Mouse (Mus musculus): ENCODE data around the gene Rbm19. TPM values are rescaled to one million over a fixed set of nuclear protein-coding genes. Genes with fewer than 3 reads are reported as not detected.
"Not testable (repeated sequence)": the region's sequence is repeated elsewhere in the genome, so short reads cannot be mapped to it uniquely, and the experiment has no call there.

Rbm19 gene
- polyA plus RNA-seq, 1 experiment from 2014 or later = 12.3 TPM

DNA sequence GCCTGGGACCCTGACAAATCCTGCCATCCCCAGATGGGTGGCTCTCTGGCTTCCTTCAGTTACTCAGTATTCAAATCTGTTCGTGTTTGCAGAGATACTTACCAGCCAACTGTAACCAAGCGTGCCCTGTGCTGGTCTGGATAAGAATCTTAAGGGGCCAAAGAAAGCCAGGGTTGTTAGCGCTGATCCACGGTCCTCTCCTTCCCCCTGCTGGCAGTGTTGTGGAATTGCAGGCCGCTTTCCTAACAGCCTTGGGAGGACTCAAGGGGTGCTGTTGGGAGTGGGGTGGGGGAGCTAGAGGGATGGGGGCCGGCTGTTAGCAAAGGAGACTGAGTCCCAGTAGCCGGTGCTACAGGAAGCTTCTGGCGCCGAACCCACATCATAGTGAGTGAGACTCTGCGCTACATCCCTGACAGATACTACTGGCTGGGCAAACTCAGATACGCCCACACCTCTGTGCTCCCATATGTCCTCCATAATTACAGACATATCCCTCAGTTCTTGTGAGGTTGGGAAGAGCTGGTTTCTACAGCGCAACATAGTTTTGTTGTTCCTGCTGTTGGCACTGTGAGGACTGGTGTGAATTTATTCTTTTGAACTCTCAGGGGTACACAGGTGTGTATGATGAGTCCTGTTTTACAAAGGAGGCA is 9.7 kb upstream of the Rbm19 start:
- H3K36me3 ChIP-seq = no peaks in the 10 kb centered on the region
- WGBS = 21% methylated on average over 12 of the region's 12 CpGs
- H3K27me3 ChIP-seq = peaks cover 23% of the 10 kb centered on the region
- H3K27ac ChIP-seq = no peak overlapping the region
- no peak overlapping the region for H3K4me3 ChIP-seq
- no peaks in the 10 kb centered on the region for H3K4me1 ChIP-seq (replicated peaks)
- no peak overlapping the region for H3K9ac ChIP-seq
- H3K4me2 ChIP-seq = no peak overlapping the region
- no peak for ATAC-seq (replicated peaks; ENCODE audit: insufficient number of reproducible peaks, insufficient read depth, low FRiP score, low read depth)
- H3K9me3 ChIP-seq (replicated peaks) = no peaks in the 10 kb centered on the region

DNA sequence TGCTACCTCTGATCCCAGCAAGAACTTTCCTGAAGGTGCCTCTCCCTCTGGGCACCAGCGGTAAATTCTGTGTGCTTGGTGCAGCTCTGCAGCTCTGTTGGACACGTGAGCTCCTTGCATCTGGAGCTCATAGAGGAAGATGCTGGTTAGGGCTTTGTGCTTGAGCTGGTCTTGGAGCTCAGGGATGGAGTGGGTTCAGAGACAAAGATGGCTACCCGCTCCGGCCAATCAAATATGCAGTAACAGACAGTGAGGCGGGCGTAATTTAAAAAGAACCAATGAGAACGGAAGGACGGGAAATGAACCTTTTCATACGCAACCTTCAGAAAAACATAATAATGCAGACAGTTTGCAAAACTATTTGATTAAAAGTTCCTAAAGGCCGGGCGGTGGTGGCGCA is 1.9 kb upstream of the Rbm19 start:
- 83% methylated on average over 12 of the region's 12 CpGs for WGBS
- Histone ChIP-seq H3K27ac (no peak overlapping the region), H3K9me3 (replicated peaks) (no peaks in the 10 kb centered on the region), H3K4me1 (replicated peaks) (peaks cover 6% of the 10 kb centered on the region), H3K36me3 (peaks cover 8% of the 10 kb centered on the region), H3K9ac (no peak overlapping the region), H3K27me3 (peaks cover 6% of the 10 kb centered on the region; the same call in 1 of the 2 replicates), H3K4me3 (no peak overlapping the region), H3K4me2 (no peak overlapping the region)
- no peak for ATAC-seq (replicated peaks; ENCODE audit: insufficient number of reproducible peaks, insufficient read depth, low FRiP score, low read depth)

DNA sequence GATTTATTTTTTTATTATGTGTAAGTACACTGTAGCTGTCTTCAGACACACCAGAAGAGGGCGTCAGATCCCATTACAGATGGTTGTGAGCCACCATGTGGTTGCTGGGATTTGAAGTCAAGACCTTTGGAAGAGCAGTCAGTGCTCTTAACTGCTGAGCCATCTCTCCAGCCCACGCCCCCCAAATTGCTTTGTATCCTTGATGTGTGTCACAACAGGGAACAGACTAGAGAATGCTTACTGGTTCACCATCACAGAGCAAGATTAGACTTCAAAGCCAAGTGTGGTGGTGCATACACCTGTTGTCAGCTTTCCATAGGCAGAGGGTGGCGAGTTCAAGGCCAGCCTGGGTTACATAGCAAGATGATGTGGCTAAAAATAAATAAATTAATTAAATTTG is 896 bp downstream of the Rbm19 start:
- H3K27me3 ChIP-seq; ATAC-seq (replicated peaks; ENCODE audit: insufficient number of reproducible peaks, insufficient read depth, low FRiP score, low read depth); H3K9ac ChIP-seq; H3K4me1 ChIP-seq (replicated peaks); H3K27ac ChIP-seq; H3K9me3 ChIP-seq (replicated peaks): not testable (repeated sequence)
- H3K4me2 ChIP-seq = peak overlapping the region; percentile 90
- peaks cover 36% of the 10 kb centered on the region for H3K36me3 ChIP-seq
- peak overlapping the region; percentile 74 for H3K4me3 ChIP-seq
- WGBS = 54% methylated on average over 3 of the region's 3 CpGs

DNA sequence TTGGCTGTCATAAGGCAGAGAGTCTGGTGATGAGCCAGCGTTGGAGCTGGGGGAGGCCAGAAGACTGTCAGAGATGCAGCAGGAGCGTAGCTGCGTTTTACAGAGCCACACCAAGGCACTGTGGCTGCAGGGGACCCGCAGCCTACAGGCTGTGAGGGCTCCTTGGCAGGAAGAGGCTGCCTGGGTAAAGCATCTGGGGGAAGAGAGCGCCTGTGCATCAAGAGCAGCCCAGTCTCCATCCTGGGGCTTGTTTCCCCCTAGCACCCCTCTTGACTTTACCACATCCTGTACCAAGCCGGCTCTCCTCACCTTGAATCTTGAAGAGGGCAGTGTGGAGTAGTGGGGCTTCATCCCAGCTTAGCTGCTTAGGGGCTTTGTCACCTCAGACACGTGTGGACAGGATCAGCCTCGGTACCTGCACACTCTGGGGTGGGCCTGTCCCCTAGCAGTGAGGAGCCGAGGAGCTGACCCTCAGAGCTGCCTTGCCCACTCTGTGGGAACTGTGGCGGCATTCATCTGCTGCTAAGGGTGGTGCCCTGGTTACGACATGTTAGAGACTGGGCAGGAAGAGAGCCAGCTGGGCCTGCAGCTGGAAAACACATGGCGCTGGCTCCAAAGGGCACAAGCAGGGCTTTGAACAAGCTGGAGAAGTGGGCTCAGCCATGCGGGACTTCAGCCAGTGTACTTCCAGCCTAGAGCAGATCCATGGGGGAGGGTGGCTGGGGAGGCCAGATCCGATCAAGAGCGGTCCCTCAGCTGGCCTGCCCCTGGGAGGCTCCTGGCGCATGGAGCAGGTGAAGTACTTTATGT is 8.8 kb downstream of the Rbm19 start:
- H3K9ac ChIP-seq = no peak overlapping the region
- no peak overlapping the region for H3K27ac ChIP-seq
- H3K27me3 ChIP-seq = no peaks in the 10 kb centered on the region
- no peaks in the 10 kb centered on the region for H3K9me3 ChIP-seq (replicated peaks)
- H3K4me2 ChIP-seq = no peak overlapping the region
- 88% methylated on average over 16 of the region's 16 CpGs for WGBS
- peaks cover 79% of the 10 kb centered on the region for H3K36me3 ChIP-seq
- H3K4me3 ChIP-seq = no peak overlapping the region
- ATAC-seq (replicated peaks; ENCODE audit: insufficient number of reproducible peaks, insufficient read depth, low FRiP score, low read depth) = no peak
- H3K4me1 ChIP-seq (replicated peaks) = no peaks in the 10 kb centered on the region

DNA sequence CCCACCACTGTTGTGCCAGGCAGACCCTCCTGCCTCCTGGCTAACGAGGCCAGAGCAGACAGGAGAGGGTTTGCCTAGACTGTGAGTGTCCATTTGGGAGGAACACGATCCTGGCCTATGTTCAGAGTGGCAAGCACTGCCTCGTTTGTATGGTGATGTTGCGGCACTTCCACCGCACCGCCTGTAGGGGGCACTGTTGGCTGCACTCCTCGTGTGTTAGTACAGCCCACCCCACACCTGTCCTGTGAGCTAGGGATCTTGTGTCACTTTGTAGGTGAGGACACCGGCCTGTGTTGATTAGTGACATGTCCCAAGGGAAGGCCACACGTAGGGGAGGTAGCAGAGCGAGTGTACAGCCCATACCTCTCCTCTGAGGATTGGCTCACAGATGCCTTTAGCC is 11.4 kb downstream of the Rbm19 start:
- H3K36me3 ChIP-seq = peaks cover 75% of the 10 kb centered on the region

DNA sequence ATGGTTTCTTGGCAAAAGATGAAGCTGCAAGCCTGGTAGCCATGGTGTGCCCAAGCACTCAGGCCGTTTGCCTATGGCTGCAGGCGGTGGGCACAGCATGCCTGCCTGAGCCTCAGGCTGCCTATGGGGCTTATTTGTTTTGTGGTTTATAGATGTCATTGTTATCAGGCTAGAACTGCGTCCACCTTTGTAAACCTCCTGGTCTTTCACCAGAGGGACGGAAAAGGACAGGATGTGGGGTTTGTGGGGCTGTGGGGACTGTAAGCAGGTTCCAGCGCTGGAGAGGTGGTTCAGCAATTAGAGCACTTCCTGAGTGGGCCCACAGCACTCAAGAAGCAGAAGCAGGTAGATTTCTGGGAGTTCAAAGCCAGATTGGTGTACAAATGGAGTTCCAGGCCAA is 12.2 kb downstream of the Rbm19 start:
- WGBS = 87% methylated on average over 5 of the region's 5 CpGs
- H3K4me1 ChIP-seq (replicated peaks) = no peaks in the 10 kb centered on the region
- no peak overlapping the region for H3K9ac ChIP-seq
- no peaks in the 10 kb centered on the region for H3K27me3 ChIP-seq
- no peak overlapping the region for H3K4me3 ChIP-seq
- no peak for ATAC-seq (replicated peaks; ENCODE audit: insufficient number of reproducible peaks, insufficient read depth, low FRiP score, low read depth)
- no peaks in the 10 kb centered on the region for H3K9me3 ChIP-seq (replicated peaks)
- no peak overlapping the region for H3K27ac ChIP-seq
- H3K36me3 ChIP-seq = peaks cover 71% of the 10 kb centered on the region
- no peak overlapping the region for H3K4me2 ChIP-seq

More for the DNA sequence above, 11.4 kb downstream of the Rbm19 start:
- WGBS = 57% methylated on average over 10 of the region's 10 CpGs
- no peaks in the 10 kb centered on the region for H3K27me3 ChIP-seq
- no peaks in the 10 kb centered on the region for H3K4me1 ChIP-seq (replicated peaks)
- no peak overlapping the region for H3K27ac ChIP-seq
- H3K4me3 ChIP-seq = no peak overlapping the region
- no peak overlapping the region for H3K4me2 ChIP-seq
- H3K9me3 ChIP-seq (replicated peaks) = no peaks in the 10 kb centered on the region
- ATAC-seq (replicated peaks; ENCODE audit: insufficient number of reproducible peaks, insufficient read depth, low FRiP score, low read depth) = no peak
- no peak overlapping the region for H3K9ac ChIP-seq

DNA sequence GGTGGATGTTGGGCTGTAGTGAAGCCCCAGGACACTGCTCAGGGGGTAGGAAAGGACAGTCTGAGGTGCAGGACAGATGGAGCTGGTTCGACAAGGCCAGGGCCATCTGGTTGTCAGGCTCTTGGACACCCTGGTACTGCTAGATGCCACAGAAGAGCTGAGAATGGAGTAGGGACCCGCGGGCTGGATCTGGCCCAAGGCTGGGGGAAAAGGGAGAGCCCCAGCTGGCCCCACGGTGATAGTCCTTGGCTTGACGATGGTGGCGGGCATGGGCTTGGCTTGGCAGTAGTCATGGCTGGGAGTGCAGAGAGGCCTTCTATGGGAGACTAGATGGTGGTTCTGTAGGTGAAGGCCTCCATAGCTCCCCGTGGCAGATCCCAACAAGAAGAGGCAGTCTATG is 12.8 kb downstream of the Rbm19 start:
- H3K4me1 ChIP-seq (replicated peaks) = no peaks in the 10 kb centered on the region
- H3K4me3 ChIP-seq = no peak overlapping the region
- no peak overlapping the region for H3K27ac ChIP-seq
- no peak overlapping the region for H3K4me2 ChIP-seq
- H3K36me3 ChIP-seq = peaks cover 65% of the 10 kb centered on the region
- 95% methylated on average over 7 of the region's 7 CpGs for WGBS
- no peaks in the 10 kb centered on the region for H3K27me3 ChIP-seq
- H3K9me3 ChIP-seq (replicated peaks) = no peaks in the 10 kb centered on the region
- no peak for ATAC-seq (replicated peaks; ENCODE audit: insufficient number of reproducible peaks, insufficient read depth, low FRiP score, low read depth)
- no peak overlapping the region for H3K9ac ChIP-seq

DNA sequence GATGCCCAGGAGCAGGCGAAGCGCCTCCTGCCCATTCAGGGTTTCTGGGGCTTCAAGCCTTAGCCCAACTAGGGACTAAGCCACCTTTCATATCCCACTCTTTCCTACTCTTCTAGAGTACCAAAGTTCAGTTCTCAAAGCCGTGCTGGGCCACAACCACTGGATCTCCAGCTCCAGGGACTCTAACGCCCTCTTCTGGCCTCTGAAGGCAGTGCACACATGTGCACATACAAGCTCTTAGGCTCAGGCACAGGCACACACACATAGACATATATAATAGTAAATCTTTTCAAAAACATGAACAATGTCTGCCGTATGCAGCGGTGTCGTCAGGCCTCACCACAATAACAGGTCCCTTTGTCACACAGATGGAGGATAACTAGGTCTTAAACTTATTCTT is 13.5 kb downstream of the Rbm19 start:
- ATAC-seq (replicated peaks; ENCODE audit: insufficient number of reproducible peaks, insufficient read depth, low FRiP score, low read depth) = no peak
- no peak overlapping the region for H3K4me2 ChIP-seq
- no peaks in the 10 kb centered on the region for H3K4me1 ChIP-seq (replicated peaks)
- no peak overlapping the region for H3K4me3 ChIP-seq
- no peak overlapping the region for H3K27ac ChIP-seq
- peaks cover 61% of the 10 kb centered on the region for H3K36me3 ChIP-seq
- H3K9me3 ChIP-seq (replicated peaks) = no peaks in the 10 kb centered on the region
- 88% methylated on average over 7 of the region's 7 CpGs for WGBS
- no peak overlapping the region for H3K9ac ChIP-seq
- H3K27me3 ChIP-seq = no peaks in the 10 kb centered on the region

DNA sequence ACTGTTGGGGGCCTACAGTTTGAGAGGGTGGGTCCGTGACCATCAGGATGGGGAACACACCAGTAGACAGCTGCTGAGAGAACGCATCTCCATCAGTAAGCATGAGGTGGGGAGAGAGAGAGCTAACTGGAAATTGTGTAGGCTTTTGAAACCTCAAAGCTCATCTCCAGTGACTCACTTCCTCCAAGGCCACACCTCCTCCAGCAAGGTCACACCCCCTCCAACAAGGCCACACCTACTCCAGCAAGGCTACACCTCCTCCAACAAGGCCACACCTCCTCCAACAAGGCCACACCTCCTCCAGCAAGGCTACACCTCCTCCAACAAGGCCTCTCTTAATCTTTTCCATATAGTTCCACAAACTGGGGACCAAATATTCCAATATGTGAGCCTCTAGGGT is 13.9 kb downstream of the Rbm19 start:
- H3K9ac ChIP-seq = no peak overlapping the region
- no peak for ATAC-seq (replicated peaks; ENCODE audit: insufficient number of reproducible peaks, insufficient read depth, low FRiP score, low read depth)
- H3K4me2 ChIP-seq = no peak overlapping the region
- no peak overlapping the region for H3K4me3 ChIP-seq
- H3K36me3 ChIP-seq = peaks cover 57% of the 10 kb centered on the region
- H3K4me1 ChIP-seq (replicated peaks) = no peaks in the 10 kb centered on the region
- H3K9me3 ChIP-seq (replicated peaks) = no peaks in the 10 kb centered on the region
- no peak overlapping the region for H3K27ac ChIP-seq
- 89% methylated on average over 2 of the region's 2 CpGs for WGBS
- no peaks in the 10 kb centered on the region for H3K27me3 ChIP-seq

DNA sequence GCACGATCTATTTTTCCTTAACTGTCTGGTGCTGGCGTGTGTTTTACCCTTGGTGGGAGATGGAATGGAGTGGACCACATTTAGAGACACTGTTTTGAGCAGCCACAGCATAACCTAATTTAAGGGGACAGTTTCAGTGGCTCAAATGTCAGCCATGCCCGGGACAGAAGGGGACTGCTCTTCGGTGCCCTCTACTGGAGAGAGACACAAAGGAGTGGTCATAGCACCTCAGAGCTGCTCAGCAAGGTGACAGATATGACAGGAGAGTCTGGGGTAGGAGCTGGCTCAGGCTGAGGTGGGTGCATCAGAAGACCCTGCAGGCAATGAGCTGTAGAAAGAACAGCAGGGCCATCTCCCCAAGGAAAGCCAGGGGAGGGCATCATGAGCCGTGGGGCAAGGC is 15.3 kb downstream of the Rbm19 start:
- H3K36me3 ChIP-seq = peaks cover 51% of the 10 kb centered on the region
- H3K4me3 ChIP-seq = no peak overlapping the region
- no peak for ATAC-seq (replicated peaks; ENCODE audit: insufficient number of reproducible peaks, insufficient read depth, low FRiP score, low read depth)

DNA sequence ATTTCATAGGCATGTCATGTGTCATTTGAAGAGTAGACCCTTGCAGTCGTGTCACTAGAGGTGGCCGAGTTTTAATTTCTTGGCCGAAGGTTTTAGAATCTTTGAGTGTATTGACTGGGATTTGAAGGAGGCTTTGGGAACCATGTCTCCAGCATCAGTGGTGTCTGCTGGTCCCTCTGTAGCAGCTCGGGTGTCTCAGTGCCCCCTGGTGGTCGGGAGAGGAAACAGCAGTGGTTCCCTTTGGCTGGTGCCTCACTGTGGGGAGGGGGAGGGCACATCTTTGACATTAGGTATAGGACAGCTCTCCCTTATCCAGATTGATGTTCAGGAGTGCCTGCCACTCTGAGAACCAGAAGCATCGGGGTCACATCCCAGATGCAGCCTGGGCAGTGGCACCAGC is 17.7 kb downstream of the Rbm19 start:
- Histone ChIP-seq H3K4me2 (no peak overlapping the region), H3K4me3 (no peak overlapping the region), H3K27ac (no peak overlapping the region), H3K9ac (no peak overlapping the region), H3K36me3 (peaks cover 36% of the 10 kb centered on the region; the same call in 1 of the 2 replicates), H3K9me3 (replicated peaks) (no peaks in the 10 kb centered on the region), H3K4me1 (replicated peaks) (peaks cover 22% of the 10 kb centered on the region), H3K27me3 (no peaks in the 10 kb centered on the region)
- WGBS = 41% methylated on average over 6 of the region's 6 CpGs
- ATAC-seq (replicated peaks; ENCODE audit: insufficient number of reproducible peaks, insufficient read depth, low FRiP score, low read depth) = no peak

More for the DNA sequence above, 15.3 kb downstream of the Rbm19 start:
- Histone ChIP-seq H3K9ac (no peak overlapping the region), H3K9me3 (replicated peaks) (no peaks in the 10 kb centered on the region), H3K27me3 (no peaks in the 10 kb centered on the region), H3K4me1 (replicated peaks) (peaks cover 11% of the 10 kb centered on the region), H3K27ac (no peak overlapping the region), H3K4me2 (no peak overlapping the region)
- whole genome bisulfite sequencing = 65% methylated on average over 5 of the region's 5 CpGs

DNA sequence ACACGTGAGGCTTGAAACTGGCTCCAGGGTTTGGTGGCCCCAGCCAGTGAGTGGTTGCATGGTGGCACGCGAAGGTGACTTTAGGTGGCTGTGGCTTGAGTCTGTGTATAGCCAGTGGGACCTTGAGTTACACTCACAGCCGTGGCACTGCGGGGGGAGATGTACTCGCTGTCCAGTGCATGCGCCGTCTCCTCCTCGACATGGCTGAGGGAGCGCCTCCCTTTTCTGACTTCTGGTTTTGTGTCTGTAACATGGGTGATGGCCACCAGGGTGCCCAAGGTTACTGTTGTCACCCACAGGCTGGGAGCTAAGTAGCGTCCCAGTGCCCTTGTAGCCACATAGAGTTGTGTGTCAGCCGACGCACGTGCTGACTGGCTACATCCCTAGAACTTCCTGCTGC is 19.1 kb downstream of the Rbm19 start:
- no peak overlapping the region for H3K4me3 ChIP-seq
- no peak overlapping the region for H3K27ac ChIP-seq
- no peaks in the 10 kb centered on the region for H3K9me3 ChIP-seq (replicated peaks)
- WGBS = 84% methylated on average over 14 of the region's 14 CpGs
- H3K4me1 ChIP-seq (replicated peaks) = peaks cover 26% of the 10 kb centered on the region
- H3K9ac ChIP-seq = no peak overlapping the region
- H3K36me3 ChIP-seq = peaks cover 26% of the 10 kb centered on the region; the same call in 1 of the 2 replicates
- no peak overlapping the region for H3K4me2 ChIP-seq
- no peak for ATAC-seq (replicated peaks; ENCODE audit: insufficient number of reproducible peaks, insufficient read depth, low FRiP score, low read depth)
- H3K27me3 ChIP-seq = no peaks in the 10 kb centered on the region
